Mouse (Mus musculus) liver, embryonic 12.5 days (tissue): ENCODE results near the gene Pias1. TPM values are rescaled to one million over a fixed set of nuclear protein-coding genes. Genes with fewer than 3 reads are reported as not detected.

Experiments used
- ATAC-seq: fragments of 200-750 bp; cut with Nextera tagmentation; 2 replicates; pipeline ENCODE4 v1.8.0; 2017; ENCODE audit warnings: moderate number of reproducible peaks, mild to moderate bottlenecking, moderate library complexity
- H3K27ac ChIP-seq: fragments of 300-500 bp; sonication (generic); 2 replicates; pipeline ENCODE4 v1.5.1; 2016; ENCODE audit warnings: mild to moderate bottlenecking
- H3K27me3 ChIP-seq: fragments of 300-500 bp; sonication (generic); replicated peaks from 2 replicates; pipeline ENCODE4 v1.6.1; 2016; ENCODE audit warnings: mild to moderate bottlenecking, moderate library complexity
- H3K36me3 ChIP-seq: fragments of 300-500 bp; sonication (generic); 2 replicates; pipeline ENCODE4 v1.6.1; 2016; ENCODE audit warnings: mild to moderate bottlenecking, moderate library complexity
- H3K4me1 ChIP-seq: fragments of 300-500 bp; sonication (generic); 2 replicates; pipeline ENCODE4 v1.6.1; 2016
- H3K4me2 ChIP-seq: fragments of 300-500 bp; sonication (generic); 2 replicates; pipeline ENCODE4 v1.6.1; 2016; ENCODE audit warnings: mild to moderate bottlenecking, moderate library complexity
- H3K4me3 ChIP-seq: fragments of 300-500 bp; sonication (generic); 2 replicates; pipeline ENCODE4 v1.5.1; 2016; ENCODE audit warnings: mild to moderate bottlenecking, moderate library complexity
- H3K9ac ChIP-seq: fragments of 300-500 bp; sonication (generic); 2 replicates; pipeline ENCODE4 v1.6.1; 2016; ENCODE audit warnings: mild to moderate bottlenecking, moderate library complexity
- H3K9me3 ChIP-seq: fragments of 300-500 bp; sonication (generic); replicated peaks from 2 replicates; pipeline ENCODE4 v1.6.1; 2016; ENCODE audit warnings: mild to moderate bottlenecking, moderate library complexity
- WGBS: fragments of 180-500 bp; shearing (Covaris S2); methylation state at CpG from one replicate; pipeline ENCODE4 v1.1.7; 2016; ENCODE audit not compliant: insufficient replicate concordance; 5-methylcytosine and 5-hydroxymethylcytosine counted together
- polyA plus RNA-seq: library from polyadenylated mRNA; unstranded; fragments of >200 nt; fragmentation: Nextera tagmentation; extraction: Ambion mirVana; gene quantifications from 2 replicates; pipeline ENCODE4 v1.2.1, GENCODE M21; 2016

Gene Pias1
- polyA plus RNA-seq, 1 experiment from 2014 or later: 31.9 TPM

DNA sequence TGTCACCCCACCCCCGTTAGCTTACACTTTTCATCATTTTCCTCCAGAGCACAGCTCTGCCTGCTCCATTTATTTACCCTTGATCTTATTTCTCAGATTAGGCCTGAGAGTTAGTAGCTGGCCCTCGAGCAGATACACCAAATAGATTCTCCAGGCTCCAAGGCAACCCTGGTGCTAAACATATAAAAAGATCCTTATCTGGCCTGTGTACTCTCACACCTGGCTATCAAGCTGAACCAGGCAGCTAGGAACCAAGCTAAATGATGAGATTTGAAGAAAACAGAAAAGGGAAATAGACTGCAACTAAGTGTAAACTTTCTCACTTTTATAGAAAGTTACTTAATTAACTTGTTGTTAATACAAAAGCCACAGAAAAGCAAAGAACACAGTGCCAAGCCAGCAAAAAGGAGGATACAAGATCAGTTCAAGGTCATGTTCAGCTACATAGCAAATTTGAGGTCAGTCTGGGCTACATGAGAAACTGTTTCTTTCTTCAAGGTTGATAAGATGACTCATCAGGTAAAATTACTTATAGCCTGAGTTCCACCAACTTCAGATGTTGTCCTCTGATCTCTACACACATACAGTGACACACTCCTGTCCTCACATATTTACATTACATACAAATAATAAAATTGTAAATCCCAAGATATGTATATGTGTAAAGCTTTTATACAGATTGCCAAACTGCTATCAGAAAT lies 52.9 kb downstream of the Pias1 start:
- ATAC-seq: no peak
- WGBS: 37% methylated on average over 2 of the region's 2 CpGs

DNA sequence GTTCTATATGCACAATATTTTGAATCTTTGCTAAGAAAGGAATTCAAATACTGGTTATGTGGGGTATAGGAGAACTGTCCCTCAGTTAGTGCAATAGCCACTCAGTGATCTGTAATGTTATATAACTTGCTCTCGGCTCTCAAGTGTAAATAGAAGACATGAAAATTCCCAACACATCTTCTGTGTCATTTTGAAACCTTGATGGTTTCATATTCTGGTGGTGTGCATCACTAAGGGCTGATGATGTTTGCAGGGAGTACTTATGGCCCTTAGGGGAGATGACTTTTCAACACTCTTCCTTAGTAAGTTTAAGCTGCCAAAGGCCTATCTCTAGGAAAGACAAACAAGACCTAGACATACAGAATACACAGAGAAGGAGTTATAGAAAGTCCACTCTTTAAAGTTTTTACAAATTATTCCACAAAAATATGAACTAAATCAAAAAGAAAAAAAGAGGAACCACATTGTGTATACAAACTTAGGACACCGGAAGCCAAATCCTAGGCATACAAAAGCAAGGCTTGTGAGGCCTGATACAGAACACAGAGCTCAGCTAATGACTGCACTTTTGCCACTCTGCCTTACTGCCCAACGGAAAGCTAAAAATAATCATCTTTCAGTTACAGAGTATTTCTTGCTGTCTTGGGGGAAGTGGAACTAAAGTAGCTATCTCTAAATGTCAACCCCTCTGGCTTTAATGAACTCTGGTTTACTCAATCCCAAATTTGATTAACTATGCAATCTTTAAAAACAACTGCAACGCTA lies 55.0 kb downstream of the Pias1 start:
- Histone ChIP-seq H3K27ac (no peak overlapping the region), H3K9ac (no peak overlapping the region), H3K4me1 (peaks cover 37% of the 10 kb centered on the region), H3K4me2 (no peak overlapping the region), H3K4me3 (no peak overlapping the region), H3K9me3 (no peaks in the 10 kb centered on the region), H3K36me3 (peaks cover 8% of the 10 kb centered on the region), H3K27me3 (no peaks in the 10 kb centered on the region)
- WGBS: 44% methylated on average over 4 of the region's 4 CpGs
- no peak for ATAC-seq

More for the DNA sequence above, 52.9 kb downstream of the Pias1 start:
- Histone ChIP-seq H3K4me1 (peaks cover 41% of the 10 kb centered on the region), H3K9me3 (no peaks in the 10 kb centered on the region), H3K9ac (no peak overlapping the region), H3K36me3 (peaks cover 2% of the 10 kb centered on the region), H3K4me2 (no peak overlapping the region), H3K27me3 (no peaks in the 10 kb centered on the region), H3K4me3 (no peak overlapping the region), H3K27ac (no peak overlapping the region)

DNA sequence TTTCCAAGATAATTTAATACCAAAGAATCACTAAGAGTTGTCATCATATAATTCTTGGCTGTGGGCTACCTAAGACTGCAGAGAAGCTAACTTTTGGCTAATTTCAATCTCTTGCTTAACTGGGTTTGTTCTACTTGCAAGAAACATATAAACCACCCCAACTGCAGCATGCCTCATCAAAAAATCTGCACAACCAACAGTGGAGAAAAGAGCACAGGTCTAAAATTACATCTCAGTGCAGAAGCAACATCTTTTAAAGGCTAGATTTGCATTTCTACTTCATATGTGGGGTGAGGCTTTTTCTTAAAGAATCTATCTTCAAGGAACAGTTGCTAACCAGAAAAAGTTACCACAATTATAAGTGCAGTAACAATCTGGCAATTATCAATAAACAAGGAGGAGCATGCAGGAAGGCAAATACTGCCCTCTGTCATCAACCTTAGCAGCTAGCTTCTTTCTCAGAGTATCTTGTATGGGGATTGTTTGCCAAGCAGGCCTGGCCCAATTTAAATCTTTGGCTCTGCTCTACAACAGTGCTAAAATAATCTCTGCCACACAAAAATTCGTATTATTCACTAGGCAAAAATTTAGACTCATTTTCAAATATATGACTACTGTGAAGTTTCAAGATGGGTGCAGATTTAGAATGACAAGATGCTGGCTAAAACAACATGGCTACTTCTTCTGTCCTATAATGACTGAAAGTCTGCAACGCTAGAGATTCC lies 62.7 kb downstream of the Pias1 start:
- WGBS: 67% methylated on average over 2 of the region's 2 CpGs
- no peak for ATAC-seq
- Histone ChIP-seq H3K4me2 (no peak overlapping the region), H3K27ac (no peak overlapping the region), H3K9ac (no peak overlapping the region), H3K36me3 (peaks cover 19% of the 10 kb centered on the region), H3K27me3 (no peaks in the 10 kb centered on the region), H3K9me3 (no peaks in the 10 kb centered on the region), H3K4me1 (peaks cover 7% of the 10 kb centered on the region; the same call in 1 of the 2 replicates), H3K4me3 (no peak overlapping the region)

DNA sequence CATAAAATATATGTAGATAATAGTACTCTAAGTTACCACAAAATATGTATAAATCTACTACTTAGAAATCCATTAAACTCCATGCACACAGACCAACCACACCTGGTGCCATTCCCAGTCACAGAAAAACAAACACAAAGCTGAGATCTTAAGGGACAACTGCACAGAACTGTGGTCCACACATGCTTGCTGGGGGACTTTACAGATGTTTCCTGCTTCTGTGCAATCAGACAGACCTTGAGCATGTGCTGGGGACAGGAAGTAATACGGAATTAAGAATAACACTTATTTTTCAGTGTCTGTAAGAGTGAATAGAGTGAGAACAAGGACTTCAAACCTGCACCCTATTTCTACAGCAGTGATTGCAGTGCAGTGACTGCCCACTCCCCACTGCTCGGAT lies 66.8 kb downstream of the Pias1 start:
- Histone ChIP-seq H3K9ac (no peak overlapping the region), H3K27me3 (no peaks in the 10 kb centered on the region), H3K4me1 (peaks cover 7% of the 10 kb centered on the region; the same call in 1 of the 2 replicates), H3K36me3 (peaks cover 39% of the 10 kb centered on the region), H3K9me3 (no peaks in the 10 kb centered on the region; the same call in 1 of the 2 replicates), H3K4me3 (no peak overlapping the region), H3K27ac (no peak overlapping the region), H3K4me2 (no peak overlapping the region)
- 76% methylated on average over 2 of the region's 2 CpGs for WGBS
- no peak for ATAC-seq

DNA sequence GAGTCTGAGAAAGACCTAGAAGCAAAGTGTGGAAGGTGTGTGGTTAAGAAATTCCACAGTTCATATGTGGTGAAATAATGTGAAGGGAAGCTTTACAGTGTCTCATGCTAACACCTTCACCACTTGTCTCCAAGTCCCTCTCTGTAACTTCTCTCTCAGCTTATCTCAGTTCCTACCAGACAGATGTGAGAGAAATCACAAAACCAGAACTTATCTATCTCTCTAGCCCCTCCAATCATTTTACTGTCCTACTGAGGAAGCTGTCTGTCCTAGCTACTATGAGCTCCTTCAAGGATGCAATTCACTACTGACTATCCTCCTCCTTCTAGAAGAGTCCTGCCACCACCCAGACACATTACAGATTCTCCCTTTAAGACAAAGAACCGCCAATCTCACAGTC lies 70.7 kb downstream of the Pias1 start:
- no peak overlapping the region for H3K4me3 ChIP-seq
- peaks cover 52% of the 10 kb centered on the region for H3K36me3 ChIP-seq
- H3K27me3 ChIP-seq: no peaks in the 10 kb centered on the region
- H3K4me1 ChIP-seq: peaks cover 7% of the 10 kb centered on the region; the same call in 1 of the 2 replicates
- H3K27ac ChIP-seq: no peak overlapping the region
- H3K9ac ChIP-seq: no peak overlapping the region
- H3K9me3 ChIP-seq: peaks cover 6% of the 10 kb centered on the region; the same call in 1 of the 2 replicates
- H3K4me2 ChIP-seq: no peak overlapping the region
- WGBS: 72% methylated on average over 1 of the region's 1 CpGs
- no peak for ATAC-seq

DNA sequence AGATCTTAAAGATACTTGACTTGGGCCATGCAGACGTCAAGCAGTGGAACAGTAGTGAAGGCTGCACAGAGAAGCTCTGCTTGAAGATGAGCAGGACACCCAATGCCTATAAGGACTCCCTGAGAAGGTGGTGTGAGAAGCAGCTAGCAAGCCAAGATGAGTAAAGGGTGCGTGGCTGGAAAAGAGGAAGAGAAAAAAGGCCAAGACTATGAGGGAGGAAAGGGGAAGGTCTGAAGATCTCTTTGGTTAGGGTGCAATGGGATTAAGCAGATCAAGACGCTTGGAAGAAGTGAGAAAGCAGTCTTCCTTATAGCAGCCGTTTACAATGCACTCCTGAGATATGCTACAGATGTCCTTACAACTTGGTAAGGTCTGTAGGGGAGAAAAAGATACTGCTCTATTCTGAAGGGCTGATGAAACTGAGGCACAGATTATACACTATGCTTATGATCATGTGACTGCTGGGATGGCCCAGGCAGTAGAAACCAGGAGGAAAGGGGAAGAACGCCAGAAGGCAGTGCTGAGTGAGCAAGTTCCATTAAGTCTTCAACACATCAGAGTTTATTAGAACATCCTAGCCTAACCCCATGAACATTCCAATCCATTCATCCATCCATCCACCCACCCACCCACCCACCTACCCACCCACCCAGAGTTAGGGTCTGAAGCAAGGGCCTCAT lies 74.2 kb downstream of the Pias1 start:
- Histone ChIP-seq H3K9ac (no peak overlapping the region), H3K27ac (no peak overlapping the region), H3K27me3 (no peaks in the 10 kb centered on the region), H3K4me2 (no peak overlapping the region), H3K9me3 (peaks cover 6% of the 10 kb centered on the region; the same call in 1 of the 2 replicates), H3K4me1 (no peaks in the 10 kb centered on the region), H3K4me3 (no peak overlapping the region), H3K36me3 (peaks cover 71% of the 10 kb centered on the region)
- no peak for ATAC-seq
- 58% methylated on average over 5 of the region's 5 CpGs for WGBS

DNA sequence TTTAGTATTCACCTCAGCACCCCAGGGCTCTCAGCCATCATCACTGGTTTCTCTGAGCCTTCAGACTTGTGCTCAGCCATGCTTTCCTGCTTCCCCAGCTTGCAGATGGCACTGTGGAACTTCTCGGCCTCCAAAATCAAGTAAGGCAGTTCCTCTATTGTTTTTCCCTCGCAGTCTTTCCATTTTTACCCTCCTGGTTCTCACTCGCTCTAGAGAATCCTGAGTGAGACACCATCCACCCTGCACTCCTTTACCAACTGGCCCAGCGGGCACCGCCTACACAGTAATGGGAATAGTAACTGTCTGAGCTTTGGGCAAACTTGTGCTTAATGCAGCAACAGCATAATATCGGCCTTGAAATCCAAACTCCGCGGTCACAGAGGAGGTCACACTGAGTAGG lies 82.7 kb downstream of the Pias1 start:
- Histone ChIP-seq H3K36me3 (peaks cover 57% of the 10 kb centered on the region), H3K4me2 (no peak overlapping the region)
- 90% methylated on average over 8 of the region's 8 CpGs for WGBS

DNA sequence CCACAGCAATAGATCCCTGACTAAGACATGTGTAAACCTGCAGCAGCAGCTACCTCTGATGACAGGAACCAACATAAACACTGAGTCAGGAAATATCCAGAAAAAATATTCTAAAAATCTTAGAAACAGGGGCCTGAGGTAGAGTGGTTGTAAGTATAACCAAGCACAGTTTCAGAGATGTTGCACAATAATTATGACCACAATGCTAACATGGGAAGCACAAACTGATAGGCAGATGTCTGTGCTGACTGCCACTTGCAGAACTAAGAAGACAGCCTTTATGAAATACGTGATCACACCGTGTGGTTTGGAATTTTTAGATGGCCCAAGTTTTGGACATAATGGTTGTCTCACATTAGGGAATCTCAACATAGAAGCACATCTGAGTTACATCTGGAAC lies 83.9 kb downstream of the Pias1 start:
- H3K4me2 ChIP-seq: no peak overlapping the region
- no peaks in the 10 kb centered on the region for H3K4me1 ChIP-seq
- 91% methylated on average over 2 of the region's 2 CpGs for WGBS
- no peak for ATAC-seq
- H3K27me3 ChIP-seq: no peaks in the 10 kb centered on the region
- H3K9ac ChIP-seq: no peak overlapping the region
- H3K9me3 ChIP-seq: 0 out of 2 replicates have a peak, but pooled peaks cover 3% of the 10 kb centered on the region
- no peak overlapping the region for H3K4me3 ChIP-seq
- H3K36me3 ChIP-seq: peaks cover 50% of the 10 kb centered on the region
- no peak overlapping the region for H3K27ac ChIP-seq

More for the DNA sequence above, 82.7 kb downstream of the Pias1 start:
- Histone ChIP-seq H3K27me3 (no peaks in the 10 kb centered on the region), H3K9ac (no peak overlapping the region), H3K27ac (no peak overlapping the region), H3K4me3 (no peak overlapping the region), H3K9me3 (0 out of 2 replicates have a peak, but pooled peaks cover 3% of the 10 kb centered on the region), H3K4me1 (no peaks in the 10 kb centered on the region)
- ATAC-seq: no peak

DNA sequence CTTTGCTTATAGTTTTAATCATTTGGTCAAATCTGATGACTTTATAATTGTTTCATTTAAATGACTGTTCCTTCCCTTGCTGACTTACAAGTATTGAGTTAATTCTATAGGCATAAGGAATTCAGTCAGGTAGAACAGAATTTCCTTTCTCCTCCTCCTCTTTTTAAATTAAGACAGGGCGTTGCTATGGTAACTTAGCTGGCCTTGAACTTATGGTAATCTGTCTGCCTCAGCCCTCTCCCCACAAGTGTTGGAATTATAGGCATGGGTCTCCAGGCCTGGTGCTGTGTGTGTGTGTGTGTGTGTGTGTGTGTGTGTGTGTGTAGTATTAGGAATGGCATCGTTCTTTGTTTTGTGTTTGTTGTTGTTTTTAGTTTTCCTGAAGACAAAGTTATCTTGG lies 86.0 kb downstream of the Pias1 start:
- Histone ChIP-seq H3K9ac (no peak overlapping the region), H3K4me3 (no peak overlapping the region), H3K36me3 (peaks cover 49% of the 10 kb centered on the region), H3K4me2 (no peak overlapping the region), H3K9me3 (0 out of 2 replicates have a peak, but pooled peaks cover 3% of the 10 kb centered on the region), H3K27me3 (no peaks in the 10 kb centered on the region), H3K4me1 (no peaks in the 10 kb centered on the region), H3K27ac (no peak overlapping the region)
- WGBS: 73% methylated on average over 2 of the region's 2 CpGs
- ATAC-seq: no peak

DNA sequence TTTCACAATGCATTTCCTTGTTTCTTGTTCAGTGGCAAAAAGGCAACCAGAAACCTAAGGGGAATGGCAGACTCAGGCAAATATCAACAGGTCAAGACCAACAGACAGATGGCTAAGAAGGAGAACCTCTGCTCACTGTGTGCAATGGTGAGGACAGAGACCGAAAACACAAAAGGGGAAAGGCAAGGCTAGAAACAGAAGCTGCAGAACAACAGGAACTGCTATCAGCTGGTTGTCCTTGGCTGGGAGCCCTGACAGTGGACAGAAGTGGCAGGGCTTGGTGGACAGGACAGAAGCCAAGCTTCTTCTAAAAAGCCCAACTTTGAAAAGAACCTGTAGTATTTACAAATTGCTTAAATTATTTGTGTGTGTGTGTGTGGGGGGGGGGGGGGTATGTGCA lies 93.2 kb downstream of the Pias1 start:
- H3K4me2 ChIP-seq: no peak overlapping the region
- no peak overlapping the region for H3K9ac ChIP-seq
- no peaks in the 10 kb centered on the region for H3K9me3 ChIP-seq
- no peaks in the 10 kb centered on the region for H3K4me1 ChIP-seq
- H3K4me3 ChIP-seq: no peak overlapping the region
- WGBS: 65% methylated on average over 1 of the region's 1 CpGs
- no peaks in the 10 kb centered on the region for H3K27me3 ChIP-seq
- H3K27ac ChIP-seq: no peak overlapping the region
- peaks cover 70% of the 10 kb centered on the region for H3K36me3 ChIP-seq
- no peak for ATAC-seq

DNA sequence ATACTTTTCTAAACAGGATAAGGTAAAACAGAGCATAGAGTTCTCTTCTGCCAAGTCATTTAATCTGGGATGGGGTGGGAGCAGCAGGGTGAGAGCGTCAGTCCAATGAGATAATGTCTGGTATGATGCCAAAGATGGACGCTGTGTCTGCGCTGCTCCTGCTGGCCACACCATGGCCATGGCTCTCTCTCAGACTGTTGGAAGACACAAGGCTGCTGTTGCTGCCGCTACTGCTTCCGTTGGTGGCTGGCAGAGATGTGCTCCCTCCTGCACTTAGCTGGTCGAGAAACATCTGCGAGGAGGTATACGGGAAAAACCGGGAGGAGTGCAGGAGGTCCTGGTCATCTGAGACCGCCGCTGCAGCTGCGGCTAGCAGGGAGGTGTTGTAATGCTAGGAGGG lies 105.9 kb downstream of the Pias1 start:
- no peak overlapping the region for H3K4me2 ChIP-seq
- no peak for ATAC-seq
- no peak overlapping the region for H3K27ac ChIP-seq
- H3K9ac ChIP-seq: no peak overlapping the region
- H3K36me3 ChIP-seq: peaks cover 67% of the 10 kb centered on the region
- H3K27me3 ChIP-seq: no peaks in the 10 kb centered on the region
- WGBS: 85% methylated on average over 12 of the region's 12 CpGs
- H3K4me1 ChIP-seq: peaks cover 13% of the 10 kb centered on the region
- H3K9me3 ChIP-seq: no peaks in the 10 kb centered on the region
- H3K4me3 ChIP-seq: no peak overlapping the region
